Mouse (Mus musculus): ENCODE measurements at regions not wholly inside any gene's neighbourhood (a gene's known extent, or its start where the extent isn't known, plus 50 kb on each side); places are given as distances from the start of the nearest gene placed in this dataset.

GRCm38 (mm10) chr9:46728465-46728864 is 270.1 kb upstream of the Gm4791 start:
- TF ChIP-seq CTCF (IDR thresholded peaks at IDR 0.05; ENCODE audit: extremely low read depth, insufficient read length, insufficient replicate concordance, low read depth, low read length) (no peak), POLR2A (IDR thresholded peaks at IDR 0.05; ENCODE audit: low read depth, low read length) (no peak)

All from small intestine, adult 2 months (tissue).